Mouse (Mus musculus): ENCODE results near the gene Dpep3. TPM values are rescaled to one million over a fixed set of nuclear protein-coding genes. Genes with fewer than 3 reads are reported as not detected.

The Dpep3 gene
- polyA plus RNA-seq, 2 experiments = 0.11 TPM; not detected in 1

GRCm38 (mm10) chr8:105981146-105981545 lies 1.9 kb upstream of the Dpep3 start:
- WGBS = 87% methylated on average over 1 of the region's 1 CpGs
- Histone ChIP-seq H3K9me3 (ENCODE audit: control insufficient read depth, low read length) (no peaks in the 10 kb centered on the region), H3K27me3 (ENCODE audit: control insufficient read depth, insufficient read depth, low read length) (no peaks in the 10 kb centered on the region), H3K4me3 (replicated peaks; ENCODE audit: low read length) (no peak overlapping the region), H3K27ac (replicated peaks; ENCODE audit: low read depth, low read length) (no peak overlapping the region), H3K36me3 (ENCODE audit: control insufficient read depth, insufficient read depth, low read length) (no peaks in the 10 kb centered on the region), H3K4me2 (replicated peaks; ENCODE audit: low read depth, low read length, severe bottlenecking) (no peak overlapping the region), H3K4me1 (ENCODE audit: control insufficient read depth, insufficient read depth, low read length) (no peaks in the 10 kb centered on the region), H3K9ac (ENCODE audit: low read depth, low read length, severe bottlenecking) (no peak overlapping the region)
- no peak for TF ChIP-seq POLR2A (IDR thresholded peaks at IDR 0.05; ENCODE audit: borderline replicate concordance, extremely low read depth, insufficient read depth, insufficient read length)
- no peak for DNase-seq (ENCODE audit: low spot score)
- no peak for ATAC-seq (ENCODE audit: low FRiP score, low read depth)

GRCm38 (mm10) chr8:105975363-105975762 lies 3.9 kb downstream of the Dpep3 start:
- H3K4me3 ChIP-seq (replicated peaks; ENCODE audit: low read length) = no peak overlapping the region
- H3K27ac ChIP-seq (replicated peaks; ENCODE audit: low read depth, low read length) = no peak overlapping the region
- 59% methylated on average over 7 of the region's 7 CpGs for WGBS
- H3K9ac ChIP-seq (ENCODE audit: low read depth, low read length, severe bottlenecking) = no peak overlapping the region
- no peak for ATAC-seq (ENCODE audit: low FRiP score, low read depth)
- H3K4me1 ChIP-seq (ENCODE audit: control insufficient read depth, insufficient read depth, low read length) = no peaks in the 10 kb centered on the region
- DNase-seq (ENCODE audit: low spot score) = no peak
- H3K27me3 ChIP-seq (ENCODE audit: control insufficient read depth, insufficient read depth, low read length) = no peaks in the 10 kb centered on the region
- no peak for TF ChIP-seq POLR2A (IDR thresholded peaks at IDR 0.05; ENCODE audit: borderline replicate concordance, extremely low read depth, insufficient read depth, insufficient read length)
- no peaks in the 10 kb centered on the region for H3K36me3 ChIP-seq (ENCODE audit: control insufficient read depth, insufficient read depth, low read length)
- no peaks in the 10 kb centered on the region for H3K9me3 ChIP-seq (ENCODE audit: control insufficient read depth, low read length)
- no peak overlapping the region for H3K4me2 ChIP-seq (replicated peaks; ENCODE audit: low read depth, low read length, severe bottlenecking)

DNA sequence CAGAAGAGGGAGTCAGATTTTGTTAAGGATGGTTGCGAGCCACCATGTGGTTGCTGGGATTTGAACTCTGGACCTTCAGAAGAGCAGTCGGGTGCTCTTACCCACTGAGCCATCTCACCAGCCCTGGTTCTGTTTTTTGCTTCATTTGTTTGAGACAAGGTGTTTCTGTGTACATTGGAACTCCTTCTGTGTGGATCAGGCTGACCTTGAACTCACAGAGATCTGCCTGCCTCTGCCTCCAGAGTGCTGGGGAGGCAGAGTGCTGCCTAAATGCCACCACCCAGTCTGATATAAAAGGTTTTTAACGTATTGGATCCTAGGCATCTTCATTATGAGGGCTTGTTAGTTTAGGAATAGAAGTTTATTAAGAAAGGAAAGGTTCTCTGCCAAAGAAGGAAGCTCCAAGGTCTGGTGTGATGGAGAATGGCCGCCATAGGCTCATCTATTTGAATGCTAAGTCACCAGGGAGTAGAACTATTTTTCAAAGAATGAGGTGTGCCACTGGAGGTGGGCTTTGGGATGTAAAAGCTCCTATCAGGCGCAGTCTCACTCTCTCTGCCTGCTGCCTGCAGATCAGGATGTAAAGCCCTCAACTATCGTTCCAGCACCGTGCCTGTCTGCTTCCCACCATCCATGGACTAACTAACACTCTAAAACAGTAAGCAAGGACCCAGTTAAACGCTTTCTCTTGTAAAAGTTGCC lies 8.1 kb downstream of the Dpep3 start:
- DNase-seq (ENCODE audit: low spot score) (no peak), ATAC-seq (ENCODE audit: low FRiP score, low read depth) (no peak)
- Histone ChIP-seq H3K9ac (ENCODE audit: low read depth, low read length, severe bottlenecking) (no peak overlapping the region), H3K9me3 (ENCODE audit: control insufficient read depth, low read length) (no peaks in the 10 kb centered on the region), H3K4me3 (replicated peaks; ENCODE audit: low read length) (no peak overlapping the region), H3K27me3 (ENCODE audit: control insufficient read depth, insufficient read depth, low read length) (no peaks in the 10 kb centered on the region), H3K4me2 (replicated peaks; ENCODE audit: low read depth, low read length, severe bottlenecking) (no peak overlapping the region), H3K4me1 (ENCODE audit: control insufficient read depth, insufficient read depth, low read length) (peaks cover 11% of the 10 kb centered on the region), H3K27ac (replicated peaks; ENCODE audit: low read depth, low read length) (no peak overlapping the region), H3K36me3 (ENCODE audit: control insufficient read depth, insufficient read depth, low read length) (no peaks in the 10 kb centered on the region)
- TF ChIP-seq POLR2A (IDR thresholded peaks at IDR 0.05; ENCODE audit: borderline replicate concordance, extremely low read depth, insufficient read depth, insufficient read length) = no peak
- WGBS = 76% methylated on average over 8 of the region's 8 CpGs

DNA sequence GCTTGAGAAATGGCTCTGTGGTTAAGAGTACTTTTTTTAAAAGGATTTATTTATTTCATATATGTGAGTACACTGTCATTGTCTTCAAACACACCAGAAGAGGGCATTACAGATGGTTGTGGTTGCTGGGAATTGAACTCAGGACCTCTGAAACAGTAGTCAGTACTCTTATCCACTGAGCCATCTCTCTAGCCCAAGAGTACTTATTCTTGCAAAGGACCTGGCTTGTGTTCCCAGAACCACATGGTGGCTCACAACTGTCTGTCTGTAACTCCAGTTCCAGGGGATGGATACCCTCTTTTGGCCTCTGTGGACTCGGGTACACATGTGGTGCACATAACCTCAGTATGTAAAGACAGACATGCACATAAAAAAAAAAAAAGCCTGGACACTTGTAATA lies 9.9 kb downstream of the Dpep3 start:
- Histone ChIP-seq H3K9me3 (ENCODE audit: control insufficient read depth, low read length) (no peaks in the 10 kb centered on the region), H3K27me3 (ENCODE audit: control insufficient read depth, insufficient read depth, low read length) (no peaks in the 10 kb centered on the region), H3K9ac (ENCODE audit: low read depth, low read length, severe bottlenecking) (no peak overlapping the region), H3K4me1 (ENCODE audit: control insufficient read depth, insufficient read depth, low read length) (peaks cover 21% of the 10 kb centered on the region), H3K27ac (replicated peaks; ENCODE audit: low read depth, low read length) (no peak overlapping the region), H3K36me3 (ENCODE audit: control insufficient read depth, insufficient read depth, low read length) (no peaks in the 10 kb centered on the region), H3K4me2 (replicated peaks; ENCODE audit: low read depth, low read length, severe bottlenecking) (no peak overlapping the region), H3K4me3 (replicated peaks; ENCODE audit: low read length) (no peak overlapping the region)
- DNase-seq (ENCODE audit: low spot score) (no peak), ATAC-seq (ENCODE audit: low FRiP score, low read depth) (no peak)
- TF ChIP-seq POLR2A (IDR thresholded peaks at IDR 0.05; ENCODE audit: borderline replicate concordance, extremely low read depth, insufficient read depth, insufficient read length) = no peak
- WGBS = 82% methylated on average over 1 of the region's 1 CpGs

DNA sequence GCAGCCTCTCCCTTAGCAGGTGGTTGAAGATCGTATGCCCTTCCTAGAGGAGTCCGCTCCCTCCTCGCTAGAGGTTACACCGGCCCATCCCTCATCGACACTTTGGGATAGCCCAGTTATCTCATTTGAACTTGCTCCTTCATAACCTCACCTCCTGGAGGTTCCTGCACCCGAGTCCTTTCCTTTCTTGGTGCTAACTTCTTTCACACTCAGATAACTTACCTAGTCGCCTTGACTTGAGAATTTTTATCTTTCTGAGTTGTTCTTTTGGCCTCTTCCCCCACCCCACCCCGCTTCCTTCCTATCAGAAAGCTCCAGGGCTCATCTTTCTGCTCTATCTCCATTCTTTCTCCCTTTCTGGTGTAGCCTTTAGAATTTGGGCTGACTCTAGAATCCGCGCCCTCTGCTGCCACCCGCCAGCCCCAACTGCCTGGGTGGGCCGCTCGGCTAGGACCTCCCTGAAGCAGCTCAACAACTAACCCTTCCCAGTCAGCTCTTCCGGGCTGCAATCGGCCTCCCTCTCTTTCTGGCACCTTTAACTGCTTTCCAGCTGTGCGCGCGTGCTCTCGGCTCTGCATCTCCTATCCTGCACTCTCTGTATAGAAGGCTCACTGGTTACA lies 12.4 kb downstream of the Dpep3 start:
- peak overlapping the region; percentile 34 for H3K9ac ChIP-seq (ENCODE audit: low read depth, low read length, severe bottlenecking)
- H3K27ac ChIP-seq (replicated peaks; ENCODE audit: low read depth, low read length) = peak overlapping the region; percentile 41; the same call in 1 of the 2 replicates
- DNase-seq (ENCODE audit: low spot score) = peak; percentile 59
- H3K4me3 ChIP-seq (replicated peaks; ENCODE audit: low read length) = peak overlapping the region; percentile 90; the same call in 1 of the 2 replicates
- no peaks in the 10 kb centered on the region for H3K9me3 ChIP-seq (ENCODE audit: control insufficient read depth, low read length)
- no peak for TF ChIP-seq POLR2A (IDR thresholded peaks at IDR 0.05; ENCODE audit: borderline replicate concordance, extremely low read depth, insufficient read depth, insufficient read length)
- H3K27me3 ChIP-seq (ENCODE audit: control insufficient read depth, insufficient read depth, low read length) = no peaks in the 10 kb centered on the region
- 8% methylated on average over 19 of the region's 19 CpGs for WGBS
- H3K4me2 ChIP-seq (replicated peaks; ENCODE audit: low read depth, low read length, severe bottlenecking) = peak overlapping the region; percentile 76
- ATAC-seq (ENCODE audit: low FRiP score, low read depth) = peak; percentile 40; the same call in 1 of the 2 replicates
- 0 out of 2 replicates have a peak, but pooled peaks cover 5% of the 10 kb centered on the region for H3K36me3 ChIP-seq (ENCODE audit: control insufficient read depth, insufficient read depth, low read length)
- H3K4me1 ChIP-seq (ENCODE audit: control insufficient read depth, insufficient read depth, low read length) = peaks cover 28% of the 10 kb centered on the region

All from limb, embryonic 14.5 days (tissue).